Mouse (Mus musculus): ENCODE results near the gene D430041D05Rik. TPM values are rescaled to one million over a fixed set of nuclear protein-coding genes. Genes with fewer than 3 reads are reported as not detected.
"Not testable (repeated sequence)": the region's sequence is repeated elsewhere in the genome, so short reads cannot be mapped to it uniquely, and the experiment has no call there.

The D430041D05Rik gene
- total and polyA plus RNA-seq, 2 experiments from 2014 or later, result 7.6 to 45.8 TPM

GRCm38 (mm10) chr2:104110031-104110430 is 300.8 kb downstream of the D430041D05Rik start:
- TF ChIP-seq CTCF (IDR thresholded peaks at IDR 0.05; ENCODE audit: low read depth), result no peak
- WGBS, result 91% methylated on average over 4 of the region's 4 CpGs
- ATAC-seq (no peak), DNase-seq (ENCODE audit: low spot score) (no peak)
- Histone ChIP-seq H3K27ac (no peak overlapping the region), H3K4me1 (ENCODE audit: insufficient read depth, low read length) (no peaks in the 10 kb centered on the region), H3K36me3 (ENCODE audit: insufficient read depth, low read length) (no peaks in the 10 kb centered on the region), H3K9ac (replicated peaks; ENCODE audit: low read length) (no peak overlapping the region), H3K27me3 (ENCODE audit: insufficient read depth, low read length) (no peaks in the 10 kb centered on the region), H3K4me2 (ENCODE audit: low read depth, low read length) (no peak overlapping the region), H3K4me3 (ENCODE audit: low read length) (no peak overlapping the region), H3K9me3 (ENCODE audit: low read length) (no peaks in the 10 kb centered on the region)

- TF ChIP-seq CTCF (IDR thresholded peaks at IDR 0.05; ENCODE audit: low read depth), result no peak
- no peak overlapping the region for H3K9ac ChIP-seq (replicated peaks; ENCODE audit: low read length)
- ATAC-seq, result no peak
- DNase-seq (ENCODE audit: low spot score), result no peak
- no peak overlapping the region for H3K27ac ChIP-seq
- H3K4me1 ChIP-seq (ENCODE audit: insufficient read depth, low read length), result no peaks in the 10 kb centered on the region
- H3K9me3 ChIP-seq (ENCODE audit: low read length), result no peaks in the 10 kb centered on the region
- 73% methylated on average over 2 of the region's 2 CpGs for WGBS
- no peak overlapping the region for H3K4me3 ChIP-seq (ENCODE audit: low read length)
- no peak overlapping the region for H3K4me2 ChIP-seq (ENCODE audit: low read depth, low read length)
- no peaks in the 10 kb centered on the region for H3K36me3 ChIP-seq (ENCODE audit: insufficient read depth, low read length)
- no peaks in the 10 kb centered on the region for H3K27me3 ChIP-seq (ENCODE audit: insufficient read depth, low read length)
Measured at GRCm38 (mm10) chr2:104109528-104109927, 301.3 kb downstream of the D430041D05Rik start.

GRCm38 (mm10) chr2:104109021-104109420 is 301.8 kb downstream of the D430041D05Rik start:
- H3K27ac ChIP-seq; H3K36me3 ChIP-seq (ENCODE audit: insufficient read depth, low read length); H3K27me3 ChIP-seq (ENCODE audit: insufficient read depth, low read length); H3K9me3 ChIP-seq (ENCODE audit: low read length); DNase-seq (ENCODE audit: low spot score); H3K4me2 ChIP-seq (ENCODE audit: low read depth, low read length); H3K9ac ChIP-seq (replicated peaks; ENCODE audit: low read length); H3K4me1 ChIP-seq (ENCODE audit: insufficient read depth, low read length); ATAC-seq; H3K4me3 ChIP-seq (ENCODE audit: low read length): not testable (repeated sequence)
- 93% methylated on average over 2 of the region's 2 CpGs for WGBS

GRCm38 (mm10) chr2:104104800-104105199 is 306.0 kb downstream of the D430041D05Rik start:
- DNase-seq (ENCODE audit: low spot score), result no peak
- 94% methylated on average over 6 of the region's 6 CpGs for WGBS
- no peak overlapping the region for H3K9ac ChIP-seq (replicated peaks; ENCODE audit: low read length)
- H3K4me1 ChIP-seq (ENCODE audit: insufficient read depth, low read length), result no peaks in the 10 kb centered on the region
- no peaks in the 10 kb centered on the region for H3K9me3 ChIP-seq (ENCODE audit: low read length)
- H3K27ac ChIP-seq, result no peak overlapping the region
- no peak overlapping the region for H3K4me3 ChIP-seq (ENCODE audit: low read length)
- no peak overlapping the region for H3K4me2 ChIP-seq (ENCODE audit: low read depth, low read length)
- H3K27me3 ChIP-seq (ENCODE audit: insufficient read depth, low read length), result no peaks in the 10 kb centered on the region
- TF ChIP-seq CTCF (IDR thresholded peaks at IDR 0.05; ENCODE audit: low read depth), result no peak
- H3K36me3 ChIP-seq (ENCODE audit: insufficient read depth, low read length), result no peaks in the 10 kb centered on the region
- ATAC-seq, result no peak

- TF ChIP-seq CTCF (IDR thresholded peaks at IDR 0.05; ENCODE audit: low read depth), result no peak
- H3K4me3 ChIP-seq (ENCODE audit: low read length), result no peak overlapping the region
- H3K27me3 ChIP-seq (ENCODE audit: insufficient read depth, low read length), result no peaks in the 10 kb centered on the region
- no peaks in the 10 kb centered on the region for H3K36me3 ChIP-seq (ENCODE audit: insufficient read depth, low read length)
- H3K27ac ChIP-seq, result no peak overlapping the region
- DNase-seq (ENCODE audit: low spot score) (no peak), ATAC-seq (no peak)
- no peak overlapping the region for H3K4me2 ChIP-seq (ENCODE audit: low read depth, low read length)
- no peaks in the 10 kb centered on the region for H3K9me3 ChIP-seq (ENCODE audit: low read length)
- H3K9ac ChIP-seq (replicated peaks; ENCODE audit: low read length), result no peak overlapping the region
- no peaks in the 10 kb centered on the region; the same call in 1 of the 2 replicates for H3K4me1 ChIP-seq (ENCODE audit: insufficient read depth, low read length)
- WGBS, result 54% methylated on average over 1 of the region's 1 CpGs
Measured at GRCm38 (mm10) chr2:104099946-104100345, 310.9 kb downstream of the D430041D05Rik start.

- no peak overlapping the region for H3K9ac ChIP-seq (replicated peaks; ENCODE audit: low read length)
- ATAC-seq (no peak), DNase-seq (ENCODE audit: low spot score) (no peak)
- no peaks in the 10 kb centered on the region for H3K9me3 ChIP-seq (ENCODE audit: low read length)
- no peak overlapping the region for H3K27ac ChIP-seq
- no peaks in the 10 kb centered on the region for H3K36me3 ChIP-seq (ENCODE audit: insufficient read depth, low read length)
- H3K4me2 ChIP-seq (ENCODE audit: low read depth, low read length), result no peak overlapping the region
- H3K4me1 ChIP-seq (ENCODE audit: insufficient read depth, low read length), result no peaks in the 10 kb centered on the region; the same call in 1 of the 2 replicates
- no peak overlapping the region for H3K4me3 ChIP-seq (ENCODE audit: low read length)
- 96% methylated on average over 2 of the region's 2 CpGs for WGBS
- H3K27me3 ChIP-seq (ENCODE audit: insufficient read depth, low read length), result no peaks in the 10 kb centered on the region
- TF ChIP-seq CTCF (IDR thresholded peaks at IDR 0.05; ENCODE audit: low read depth), result no peak
Measured at GRCm38 (mm10) chr2:104099231-104099585, 311.6 kb downstream of the D430041D05Rik start.

GRCm38 (mm10) chr2:104098529-104099230 is 312.1 kb downstream of the D430041D05Rik start:
- H3K9ac ChIP-seq (replicated peaks; ENCODE audit: low read length), result no peak overlapping the region
- 49% methylated on average over 3 of the region's 3 CpGs for WGBS
- H3K27me3 ChIP-seq (ENCODE audit: insufficient read depth, low read length), result no peaks in the 10 kb centered on the region
- no peaks in the 10 kb centered on the region for H3K36me3 ChIP-seq (ENCODE audit: insufficient read depth, low read length)
- H3K4me3 ChIP-seq (ENCODE audit: low read length), result no peak overlapping the region
- no peak for ATAC-seq
- H3K27ac ChIP-seq, result no peak overlapping the region
- DNase-seq (ENCODE audit: low spot score), result no peak
- H3K4me2 ChIP-seq (ENCODE audit: low read depth, low read length), result no peak overlapping the region
- no peaks in the 10 kb centered on the region for H3K9me3 ChIP-seq (ENCODE audit: low read length)
- no peak for TF ChIP-seq CTCF (IDR thresholded peaks at IDR 0.05; ENCODE audit: low read depth)
- no peaks in the 10 kb centered on the region; the same call in 1 of the 2 replicates for H3K4me1 ChIP-seq (ENCODE audit: insufficient read depth, low read length)

GRCm38 (mm10) chr2:104097396-104097795 is 313.4 kb downstream of the D430041D05Rik start:
- ATAC-seq, result not testable (repeated sequence)

GRCm38 (mm10) chr2:104096796-104097195 is 314.0 kb downstream of the D430041D05Rik start:
- not testable (repeated sequence) for H3K4me3 ChIP-seq (ENCODE audit: low read length); DNase-seq (ENCODE audit: low spot score); H3K27me3 ChIP-seq (ENCODE audit: insufficient read depth, low read length); H3K9ac ChIP-seq (replicated peaks; ENCODE audit: low read length); H3K4me1 ChIP-seq (ENCODE audit: insufficient read depth, low read length); H3K36me3 ChIP-seq (ENCODE audit: insufficient read depth, low read length); ATAC-seq; H3K27ac ChIP-seq; H3K9me3 ChIP-seq (ENCODE audit: low read length); H3K4me2 ChIP-seq (ENCODE audit: low read depth, low read length)
- 69% methylated on average over 1 of the region's 1 CpGs for WGBS

More at GRCm38 (mm10) chr2:104097396-104097795, 313.4 kb downstream of the D430041D05Rik start:
- 95% methylated on average over 4 of the region's 4 CpGs for WGBS
- not testable (repeated sequence) for H3K4me2 ChIP-seq (ENCODE audit: low read depth, low read length); H3K4me1 ChIP-seq (ENCODE audit: insufficient read depth, low read length); H3K27ac ChIP-seq; H3K9ac ChIP-seq (replicated peaks; ENCODE audit: low read length); H3K27me3 ChIP-seq (ENCODE audit: insufficient read depth, low read length); H3K9me3 ChIP-seq (ENCODE audit: low read length); DNase-seq (ENCODE audit: low spot score); H3K4me3 ChIP-seq (ENCODE audit: low read length); H3K36me3 ChIP-seq (ENCODE audit: insufficient read depth, low read length)

All from hindbrain, postnatal 0 days (tissue).